Mouse (Mus musculus): ENCODE measurements at regions not wholly inside any gene's neighbourhood (a gene's known extent, or its start where the extent isn't known, plus 50 kb on each side); places are given as distances from the start of the nearest gene placed in this dataset.

DNA sequence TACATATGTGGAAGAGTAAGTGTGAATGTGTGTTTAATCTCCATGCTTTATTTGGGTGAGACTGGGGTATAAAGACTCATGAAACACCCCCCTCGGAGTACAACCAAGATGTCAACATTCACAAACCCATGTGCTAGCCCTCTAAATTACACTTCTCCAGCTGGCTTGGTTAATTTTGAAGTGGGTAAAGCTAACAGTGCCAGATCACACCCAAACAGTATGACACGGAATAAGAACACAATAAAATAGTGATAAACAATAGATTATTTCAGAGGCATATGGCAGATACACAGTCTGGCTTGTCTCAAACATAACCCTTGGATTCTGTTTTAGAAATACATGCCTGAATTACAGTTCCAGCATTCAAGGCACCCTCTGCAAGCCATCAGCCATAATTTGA is 86.4 kb upstream of the Samsn1 start:
- Histone ChIP-seq H3K36me3 (ENCODE audit: control insufficient read depth, insufficient read depth, low read length) (no peaks in the 10 kb centered on the region), H3K9ac (ENCODE audit: low read length) (no peak overlapping the region), H3K27me3 (ENCODE audit: control insufficient read depth, insufficient read depth, low read depth, low read length) (no peaks in the 10 kb centered on the region), H3K4me3 (ENCODE audit: low read length) (no peak overlapping the region), H3K4me2 (ENCODE audit: low read depth, low read length) (no peak overlapping the region), H3K9me3 (ENCODE audit: control insufficient read depth, low read length) (no peaks in the 10 kb centered on the region), H3K27ac (ENCODE audit: low read length) (no peak overlapping the region), H3K4me1 (replicated peaks; ENCODE audit: control insufficient read depth, insufficient read depth, low read length) (peaks cover 6% of the 10 kb centered on the region)
- WGBS, result 65% methylated on average over 2 of the region's 2 CpGs
- ATAC-seq (ENCODE audit: low read depth), result peak; percentile 7; the same call in 1 of the 2 replicates

DNA sequence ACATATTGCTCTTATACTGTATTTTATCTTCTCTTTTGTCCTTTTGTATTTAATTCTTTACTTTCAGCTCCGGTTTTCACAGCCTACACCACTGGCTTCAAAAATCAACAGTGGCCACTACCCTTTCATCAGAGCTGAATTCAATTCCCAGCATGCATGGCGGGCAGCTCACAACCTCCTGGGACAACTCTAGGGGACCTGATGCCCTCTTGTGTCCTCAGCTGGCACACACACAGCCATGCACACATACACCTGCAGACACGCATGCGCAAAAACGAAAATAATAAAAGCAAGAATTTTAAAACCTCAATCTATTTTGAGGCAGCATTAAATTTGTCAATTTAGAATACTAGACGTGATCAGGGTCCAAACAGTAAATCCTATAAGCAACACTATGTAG is 82.6 kb upstream of the Samsn1 start:
- Histone ChIP-seq H3K36me3 (ENCODE audit: control insufficient read depth, insufficient read depth, low read length) (no peaks in the 10 kb centered on the region), H3K4me2 (ENCODE audit: low read depth, low read length) (no peak overlapping the region), H3K27ac (ENCODE audit: low read length) (no peak overlapping the region), H3K9ac (ENCODE audit: low read length) (no peak overlapping the region), H3K9me3 (ENCODE audit: control insufficient read depth, low read length) (no peaks in the 10 kb centered on the region), H3K4me1 (replicated peaks; ENCODE audit: control insufficient read depth, insufficient read depth, low read length) (no peaks in the 10 kb centered on the region), H3K27me3 (ENCODE audit: control insufficient read depth, insufficient read depth, low read depth, low read length) (no peaks in the 10 kb centered on the region), H3K4me3 (ENCODE audit: low read length) (no peak overlapping the region)
- WGBS, result 91% methylated on average over 6 of the region's 6 CpGs
- ATAC-seq (ENCODE audit: low read depth), result no peak

DNA sequence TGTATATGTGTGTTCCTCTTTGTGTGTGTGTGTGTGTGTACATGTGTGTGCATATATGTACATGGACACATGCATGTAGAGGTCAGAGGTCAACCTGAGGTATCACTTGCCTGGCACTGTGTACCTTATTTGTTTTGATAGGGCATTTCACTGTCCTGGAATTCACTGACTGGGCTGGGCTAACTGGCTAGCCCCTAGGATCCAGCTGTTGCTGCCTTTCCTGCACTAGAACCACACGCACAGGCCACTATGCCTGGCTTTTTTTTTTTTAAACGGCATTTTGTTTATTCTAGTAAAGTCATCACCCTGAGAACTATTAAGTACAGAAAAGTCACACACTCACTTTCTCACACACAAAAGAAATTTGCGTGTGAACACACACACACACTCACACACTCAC is 79.7 kb upstream of the Samsn1 start:
- H3K9ac ChIP-seq (ENCODE audit: low read length), result no peak overlapping the region
- H3K4me1 ChIP-seq (replicated peaks; ENCODE audit: control insufficient read depth, insufficient read depth, low read length), result no peaks in the 10 kb centered on the region
- 48% methylated on average over 3 of the region's 3 CpGs for WGBS
- no peak overlapping the region for H3K4me2 ChIP-seq (ENCODE audit: low read depth, low read length)
- H3K27ac ChIP-seq (ENCODE audit: low read length), result no peak overlapping the region
- no peak overlapping the region for H3K4me3 ChIP-seq (ENCODE audit: low read length)
- H3K36me3 ChIP-seq (ENCODE audit: control insufficient read depth, insufficient read depth, low read length), result no peaks in the 10 kb centered on the region
- no peak for ATAC-seq (ENCODE audit: low read depth)
- H3K9me3 ChIP-seq (ENCODE audit: control insufficient read depth, low read length), result no peaks in the 10 kb centered on the region
- no peaks in the 10 kb centered on the region for H3K27me3 ChIP-seq (ENCODE audit: control insufficient read depth, insufficient read depth, low read depth, low read length)

GRCm38 (mm10) chr16:76097808-76098207 is 75.7 kb upstream of the Samsn1 start:
- Histone ChIP-seq H3K36me3 (ENCODE audit: control insufficient read depth, insufficient read depth, low read length) (no peaks in the 10 kb centered on the region), H3K4me1 (replicated peaks; ENCODE audit: control insufficient read depth, insufficient read depth, low read length) (no peaks in the 10 kb centered on the region), H3K9ac (ENCODE audit: low read length) (no peak overlapping the region), H3K4me3 (ENCODE audit: low read length) (no peak overlapping the region), H3K27me3 (ENCODE audit: control insufficient read depth, insufficient read depth, low read depth, low read length) (no peaks in the 10 kb centered on the region), H3K9me3 (ENCODE audit: control insufficient read depth, low read length) (no peaks in the 10 kb centered on the region), H3K4me2 (ENCODE audit: low read depth, low read length) (no peak overlapping the region), H3K27ac (ENCODE audit: low read length) (no peak overlapping the region)
- WGBS, result 54% methylated on average over 9 of the region's 9 CpGs
- ATAC-seq (ENCODE audit: low read depth), result no peak

DNA sequence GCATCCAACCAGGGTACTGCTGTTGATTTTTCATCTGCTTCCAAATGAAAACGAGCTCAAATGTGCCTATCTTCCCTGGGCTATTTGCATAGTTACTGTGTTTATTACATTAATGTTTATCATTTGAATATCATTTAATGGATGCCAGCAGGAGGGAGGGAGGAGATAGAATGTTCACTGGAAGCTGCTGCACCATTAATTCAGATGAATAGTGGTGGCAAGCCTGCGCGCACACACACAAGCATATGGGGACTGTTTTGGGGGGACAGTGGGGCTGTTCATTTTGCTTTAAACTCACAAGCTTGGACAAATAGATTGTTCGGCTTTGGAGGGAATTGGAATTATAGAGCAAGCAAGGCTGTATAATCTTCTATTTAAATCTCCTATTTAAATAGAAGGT is 74.3 kb upstream of the Samsn1 start:
- no peaks in the 10 kb centered on the region for H3K27me3 ChIP-seq (ENCODE audit: control insufficient read depth, insufficient read depth, low read depth, low read length)
- no peak overlapping the region for H3K27ac ChIP-seq (ENCODE audit: low read length)
- no peak overlapping the region for H3K4me3 ChIP-seq (ENCODE audit: low read length)
- no peak overlapping the region for H3K4me2 ChIP-seq (ENCODE audit: low read depth, low read length)
- no peaks in the 10 kb centered on the region for H3K9me3 ChIP-seq (ENCODE audit: control insufficient read depth, low read length)
- H3K4me1 ChIP-seq (replicated peaks; ENCODE audit: control insufficient read depth, insufficient read depth, low read length), result no peaks in the 10 kb centered on the region
- H3K36me3 ChIP-seq (ENCODE audit: control insufficient read depth, insufficient read depth, low read length), result no peaks in the 10 kb centered on the region
- no peak for ATAC-seq (ENCODE audit: low read depth)
- 78% methylated on average over 4 of the region's 4 CpGs for WGBS
- H3K9ac ChIP-seq (ENCODE audit: low read length), result no peak overlapping the region

- Histone ChIP-seq H3K27me3 (ENCODE audit: control insufficient read depth, insufficient read depth, low read depth, low read length) (no peaks in the 10 kb centered on the region), H3K27ac (ENCODE audit: low read length) (no peak overlapping the region), H3K4me2 (ENCODE audit: low read depth, low read length) (no peak overlapping the region), H3K9me3 (ENCODE audit: control insufficient read depth, low read length) (0 out of 2 replicates have a peak, but pooled peaks cover 2% of the 10 kb centered on the region), H3K9ac (ENCODE audit: low read length) (no peak overlapping the region), H3K4me3 (ENCODE audit: low read length) (no peak overlapping the region), H3K4me1 (replicated peaks; ENCODE audit: control insufficient read depth, insufficient read depth, low read length) (no peaks in the 10 kb centered on the region), H3K36me3 (ENCODE audit: control insufficient read depth, insufficient read depth, low read length) (no peaks in the 10 kb centered on the region)
- ATAC-seq (ENCODE audit: low read depth), result no peak
- WGBS, result 91% methylated on average over 4 of the region's 4 CpGs
Measured at GRCm38 (mm10) chr16:76085363-76085762, 63.3 kb upstream of the Samsn1 start.

DNA sequence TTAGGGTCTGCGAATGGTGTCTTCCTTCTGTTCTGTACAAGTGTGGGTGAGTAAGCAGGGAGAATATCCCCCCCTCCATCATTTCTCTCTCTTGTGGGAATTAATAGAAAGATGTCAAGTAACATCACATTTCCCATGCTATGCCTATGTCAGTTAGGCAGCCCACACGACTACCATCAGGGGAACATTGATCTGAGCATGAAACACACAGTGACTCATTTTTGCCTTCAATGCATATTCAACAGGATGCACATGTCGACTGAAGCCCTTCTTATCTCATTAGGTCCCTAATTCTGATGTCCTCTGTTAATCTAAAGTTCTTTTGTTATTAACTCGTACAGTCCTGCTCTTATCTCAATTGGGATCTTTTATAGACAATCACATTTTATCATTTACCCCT is 60.4 kb upstream of the Samsn1 start:
- Histone ChIP-seq H3K36me3 (ENCODE audit: control insufficient read depth, insufficient read depth, low read length) (no peaks in the 10 kb centered on the region), H3K27me3 (ENCODE audit: control insufficient read depth, insufficient read depth, low read depth, low read length) (no peaks in the 10 kb centered on the region), H3K9me3 (ENCODE audit: control insufficient read depth, low read length) (0 out of 2 replicates have a peak, but pooled peaks cover 2% of the 10 kb centered on the region), H3K9ac (ENCODE audit: low read length) (no peak overlapping the region), H3K4me2 (ENCODE audit: low read depth, low read length) (no peak overlapping the region), H3K4me1 (replicated peaks; ENCODE audit: control insufficient read depth, insufficient read depth, low read length) (no peaks in the 10 kb centered on the region), H3K4me3 (ENCODE audit: low read length) (no peak overlapping the region), H3K27ac (ENCODE audit: low read length) (no peak overlapping the region)
- WGBS, result 62% methylated on average over 4 of the region's 4 CpGs
- no peak for ATAC-seq (ENCODE audit: low read depth)

GRCm38 (mm10) chr16:76079761-76080502 is 57.9 kb upstream of the Samsn1 start:
- H3K36me3 ChIP-seq (ENCODE audit: control insufficient read depth, insufficient read depth, low read length), result no peaks in the 10 kb centered on the region
- no peak overlapping the region for H3K4me2 ChIP-seq (ENCODE audit: low read depth, low read length)
- 62% methylated on average over 6 of the region's 6 CpGs for WGBS
- no peaks in the 10 kb centered on the region for H3K27me3 ChIP-seq (ENCODE audit: control insufficient read depth, insufficient read depth, low read depth, low read length)
- ATAC-seq (ENCODE audit: low read depth), result no peak
- H3K9me3 ChIP-seq (ENCODE audit: control insufficient read depth, low read length), result 0 out of 2 replicates have a peak, but pooled peaks cover 2% of the 10 kb centered on the region
- H3K4me1 ChIP-seq (replicated peaks; ENCODE audit: control insufficient read depth, insufficient read depth, low read length), result no peaks in the 10 kb centered on the region
- no peak overlapping the region for H3K4me3 ChIP-seq (ENCODE audit: low read length)
- H3K9ac ChIP-seq (ENCODE audit: low read length), result no peak overlapping the region
- no peak overlapping the region for H3K27ac ChIP-seq (ENCODE audit: low read length)

- no peak overlapping the region for H3K9ac ChIP-seq (ENCODE audit: low read length)
- no peaks in the 10 kb centered on the region for H3K36me3 ChIP-seq (ENCODE audit: control insufficient read depth, insufficient read depth, low read length)
- no peaks in the 10 kb centered on the region for H3K27me3 ChIP-seq (ENCODE audit: control insufficient read depth, insufficient read depth, low read depth, low read length)
- ATAC-seq (ENCODE audit: low read depth), result no peak
- WGBS, result 75% methylated on average over 5 of the region's 5 CpGs
- H3K4me1 ChIP-seq (replicated peaks; ENCODE audit: control insufficient read depth, insufficient read depth, low read length), result no peaks in the 10 kb centered on the region
- no peak overlapping the region for H3K4me3 ChIP-seq (ENCODE audit: low read length)
- H3K4me2 ChIP-seq (ENCODE audit: low read depth, low read length), result no peak overlapping the region
- no peak overlapping the region for H3K27ac ChIP-seq (ENCODE audit: low read length)
- H3K9me3 ChIP-seq (ENCODE audit: control insufficient read depth, low read length), result 0 out of 2 replicates have a peak, but pooled peaks cover 2% of the 10 kb centered on the region
Measured at GRCm38 (mm10) chr16:76078219-76078618, 56.1 kb upstream of the Samsn1 start.
